In genomic region chr13:45883791-45884238, GRCm38 (mm10) we compare ENCODE assay signal across 8 mouse cellular contexts.
"Had no signal": no experiment of that assay in that cellular context is flagged by ENCODE, and none has a peak within 500 bp of the region (broad histone marks: within the 10 kb centered on the region; RNA-seq: fewer than 3 reads in every experiment).

No protein-coding gene starts in this region.

- ATAC-seq: liver, embryonic 12.5 days had no signal

- DNase-seq: kidney, postnatal 14 days; lung, embryonic 14.5 days; lung, postnatal 10 days; lung, postnatal 4 days; midbrain, embryonic 14.5 days; right cerebral cortex, adult 18-20 months; thymus, postnatal 4 days had no signal
